Mouse (Mus musculus) liver, adult 2 months (tissue): ENCODE measurements around the gene Gm21294. TPM values are rescaled to one million over a fixed set of nuclear protein-coding genes. Genes with fewer than 3 reads are reported as not detected.
"Not testable (repeated sequence)": the region's sequence is repeated elsewhere in the genome, so short reads cannot be mapped to it uniquely, and the experiment has no call there.

Experiments
- DNase-seq: peaks from one replicate; pipeline ENCODE4 v3.0.0-alpha.2; 2011; ENCODE audit warnings: low read depth, low spot score; ENCODE audit errors: extremely low read depth
- H3K27ac ChIP-seq: fragments of 200-500 bp; replicated peaks from 2 replicates; pipeline ENCODE4 v1.5.1; 2012; ENCODE audit warnings: low read depth, mild to moderate bottlenecking, control low read depth, inconsistent platforms, low read length; ENCODE audit not compliant: insufficient read depth
- H3K27me3 ChIP-seq: fragments of 200-500 bp; 2 replicates; pipeline ENCODE4 v1.6.1; 2012; ENCODE audit warnings: mild to moderate bottlenecking, moderate library complexity, low read length, inconsistent platforms; ENCODE audit not compliant: control insufficient read depth, insufficient read depth
- H3K36me3 ChIP-seq: fragments of 200-500 bp; 2 replicates; pipeline ENCODE4 v1.6.1; 2012; ENCODE audit warnings: low read length, inconsistent platforms; ENCODE audit not compliant: control insufficient read depth, insufficient read depth
- H3K4me1 ChIP-seq: fragments of 200-500 bp; 2 replicates; pipeline ENCODE4 v1.6.1; 2011; ENCODE audit warnings: low read length; ENCODE audit not compliant: control insufficient read depth, insufficient read depth
- H3K4me3 ChIP-seq: fragments of 200-500 bp; 2 replicates; pipeline ENCODE4 v1.5.1; 2011; ENCODE audit warnings: low read depth, mild to moderate bottlenecking, control low read depth, low read length, moderate library complexity; ENCODE audit not compliant: insufficient read depth
- H3K79me2 ChIP-seq: fragments of 200-500 bp; 2 replicates; pipeline ENCODE4 v1.6.1; 2012; ENCODE audit warnings: inconsistent platforms, mild to moderate bottlenecking, low read length, moderate library complexity; ENCODE audit not compliant: control insufficient read depth, insufficient read depth
- H3K9ac ChIP-seq: fragments of 200-500 bp; 2 replicates; pipeline ENCODE4 v1.6.1; 2012; ENCODE audit warnings: low read depth, mild to moderate bottlenecking, control low read depth, inconsistent platforms, low read length
- whole genome bisulfite sequencing: fragments of 180-500 bp; shearing (Covaris S2); methylation state at CpG from one replicate; pipeline ENCODE4 v1.1.7; 2018; 5-methylcytosine and 5-hydroxymethylcytosine counted together
- polyA plus RNA-seq: library from polyadenylated mRNA; depleted of rRNA; stranded (reverse); fragments of >200 nt; gene quantifications from 2 replicates; pipeline ENCODE4 v1.2.3, GENCODE M21; 2012; rRNA removed
- total RNA-seq: library from RNA; depleted of rRNA; stranded (reverse); fragments of >200 nt; gene quantifications from 2 replicates; pipeline ENCODE4 v1.2.3, GENCODE M21; 2014; rRNA removed

The Gm21294 gene
- not detected in 2 replicates for total RNA-seq
- not detected in 2 replicates for polyA plus RNA-seq

DNA sequence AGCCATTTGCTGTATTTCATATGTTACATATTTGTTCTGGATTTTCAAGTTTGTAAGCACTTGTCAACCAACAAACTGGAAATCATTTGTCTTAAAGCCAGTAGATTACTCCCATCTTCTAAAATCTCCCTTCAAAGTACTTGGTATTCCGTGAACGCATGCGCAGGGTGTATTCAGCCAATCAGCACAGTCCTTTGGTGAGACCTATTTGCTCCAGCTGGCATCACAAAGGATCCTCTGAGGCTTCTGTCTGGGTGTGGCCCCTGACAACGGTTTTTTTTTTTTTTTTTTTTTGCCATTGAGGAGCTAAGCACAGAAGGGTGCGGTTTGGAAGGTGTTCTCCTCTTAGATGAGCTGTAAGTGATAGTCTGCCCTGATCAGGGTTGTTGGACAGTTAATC lies at the start of gene Gm21294:
Gene Gm21294 (plus strand): TSS at position 301 of the 400 bp plus-strand sequence.
- H3K4me1 ChIP-seq, H3K27ac ChIP-seq, H3K4me3 ChIP-seq: not testable (repeated sequence)

DNA sequence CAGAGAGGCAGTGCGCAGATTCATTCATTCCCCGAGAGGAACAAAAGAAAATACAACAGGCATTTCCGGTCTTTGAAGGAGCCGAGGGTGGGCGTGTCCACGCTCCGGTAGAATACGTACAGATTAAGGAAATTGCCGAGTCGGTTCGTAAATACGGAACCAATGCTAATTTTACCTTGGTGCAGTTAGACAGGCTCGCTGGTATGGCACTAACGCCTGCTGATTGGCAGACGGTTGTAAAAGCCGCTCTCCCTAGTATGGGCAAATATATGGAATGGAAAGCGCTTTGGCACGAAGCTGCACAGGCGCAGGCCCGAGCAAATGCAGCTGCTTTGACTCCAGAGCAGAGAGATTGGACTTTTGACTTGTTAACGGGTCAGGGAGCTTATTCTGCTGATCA lies 73.6 kb downstream of the Gm21294 start:
- not testable (repeated sequence) for H3K9ac ChIP-seq, DNase-seq, H3K4me1 ChIP-seq, H3K4me3 ChIP-seq, H3K27me3 ChIP-seq, H3K27ac ChIP-seq, H3K79me2 ChIP-seq, H3K36me3 ChIP-seq
- WGBS, result 95% methylated on average over 7 of the region's 21 CpGs

More for the DNA sequence above, at the start of gene Gm21294:
- not testable (repeated sequence) for DNase-seq, H3K36me3 ChIP-seq, H3K27me3 ChIP-seq, H3K9ac ChIP-seq, H3K79me2 ChIP-seq
- WGBS, result 94% methylated on average over 3 of the region's 5 CpGs
